Mouse (Mus musculus): ENCODE results near the gene Rnf4.

DNA sequence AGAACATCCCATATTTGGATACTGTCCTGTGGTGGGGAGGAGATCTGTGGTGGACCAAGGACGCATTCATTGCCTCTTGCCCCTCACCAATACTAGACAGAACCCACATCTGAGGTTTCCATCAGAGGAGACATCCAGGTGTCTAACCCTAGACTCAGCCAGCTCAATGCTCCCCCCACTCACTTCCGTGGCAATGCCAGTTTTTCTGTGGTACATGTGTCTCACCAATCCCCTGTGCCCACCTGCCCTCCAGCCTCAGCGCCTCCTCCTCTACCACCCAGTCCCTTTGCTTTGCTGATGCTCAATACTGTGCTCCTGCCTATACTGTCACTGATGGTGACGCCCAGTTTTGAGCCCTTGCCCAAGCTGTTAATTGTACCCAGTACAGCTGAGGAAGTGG lies 14.9 kb upstream of the Rnf4 start:
- no peak for TF ChIP-seq CTCF (IDR thresholded peaks at IDR 0.05; ENCODE audit: low read depth)
- no peak for TF ChIP-seq EP300 (optimal IDR thresholded peaks at IDR 0.05)
